Mouse (Mus musculus) liver, embryonic 14.5 days (tissue): Measurements from ENCODE around the gene C2cd5. TPM values are rescaled to one million over a fixed set of nuclear protein-coding genes. Genes with fewer than 3 reads are reported as not detected.

Experiments
- ATAC-seq: fragments of 200-750 bp; cut with Nextera tagmentation; 2 replicates; pipeline ENCODE4 v1.8.0; 2017; ENCODE audit warnings: moderate number of reproducible peaks, mild to moderate bottlenecking, moderate library complexity; ENCODE audit not compliant: insufficient read depth
- DNase-seq, 3 experiments: peaks; one replicate each; pipeline ENCODE4 v3.0.0-alpha.2; 2012 to 2013; ENCODE audit warnings: low read depth in 3 of 3, low spot score in 3 of 3
- H3K27ac ChIP-seq: fragments of 300-500 bp; sonication (generic); 2 replicates; pipeline ENCODE4 v1.5.1; 2014; ENCODE audit warnings: moderate library complexity, mild to moderate bottlenecking, control low read depth, inconsistent platforms
- H3K27me3 ChIP-seq: fragments of 300-500 bp; sonication (generic); 2 replicates; pipeline ENCODE4 v1.6.1; 2014; ENCODE audit warnings: mild to moderate bottlenecking, low read length, moderate library complexity; ENCODE audit not compliant: control insufficient read depth, insufficient read depth
- H3K36me3 ChIP-seq: fragments of 300-500 bp; sonication (generic); replicated peaks from 2 replicates; pipeline ENCODE4 v1.6.1; 2014; ENCODE audit warnings: low read depth; ENCODE audit not compliant: control insufficient read depth, insufficient read depth
- H3K4me1 ChIP-seq, 2 experiments: fragments of 200-500 bp in 1 of 2; fragments of 300-500 bp in 1 of 2; sonication (generic) in 1 of 2; replicated peaks; 2 replicates each; pipeline ENCODE4 v1.6.1; 2012 to 2014; ENCODE audit warnings: antibody characterized with exemption in 1 of 2, inconsistent platforms in 1 of 2, low read length in 1 of 2; ENCODE audit not compliant: control insufficient read depth in 2 of 2, insufficient read depth in 2 of 2
- H3K4me2 ChIP-seq: fragments of 300-500 bp; sonication (generic); 2 replicates; pipeline ENCODE4 v1.6.1; 2014; ENCODE audit warnings: low read depth, mild to moderate bottlenecking, control low read depth, moderate library complexity
- H3K4me3 ChIP-seq, 2 experiments: fragments of 200-500 bp in 1 of 2; fragments of 300-500 bp in 1 of 2; sonication (generic) in 1 of 2; 2 replicates each; pipeline ENCODE4 v1.5.1; 2012 to 2014; ENCODE audit warnings: low read depth in 2 of 2, low read length in 2 of 2, mild to moderate bottlenecking in 2 of 2, control low read depth in 1 of 2, inconsistent platforms in 1 of 2, moderate library complexity in 1 of 2; ENCODE audit not compliant: insufficient read depth in 1 of 2
- H3K9ac ChIP-seq: fragments of 300-500 bp; sonication (generic); replicated peaks from 2 replicates; pipeline ENCODE4 v1.6.1; 2014; ENCODE audit warnings: mild to moderate bottlenecking, control low read depth, moderate library complexity
- H3K9me3 ChIP-seq: fragments of 300-500 bp; sonication (generic); 2 replicates; pipeline ENCODE4 v1.6.1; 2016; ENCODE audit warnings: low read length, mixed read lengths; ENCODE audit not compliant: control insufficient read depth
- CTCF ChIP-seq: IDR thresholded peaks from 2 replicates; pipeline ENCODE4 v1.5.1; 2016; ENCODE audit warnings: antibody characterized with exemption, low read depth, control low read depth
- EP300 ChIP-seq: IDR thresholded peaks from 2 replicates; pipeline ENCODE4 v1.6.1; 2016; ENCODE audit warnings: antibody characterized with exemption, low read depth
- WGBS: fragments of 180-500 bp; shearing (Covaris S2); extraction: QIAGEN DNeasy Blood & Tissue Kit; methylation state at CpG from one replicate; pipeline ENCODE4 v1.1.7; 2014; ENCODE audit not compliant: insufficient replicate concordance; 5-methylcytosine and 5-hydroxymethylcytosine counted together
- polyA plus RNA-seq, 2 experiments: library from polyadenylated mRNA; depleted of rRNA in 1 of 2; stranded (reverse) in 1 of 2; unstranded in 1 of 2; fragments of >200 nt; fragmentation: Nextera tagmentation in 1 of 2; extraction: Ambion mirVana in 1 of 2; gene quantifications; 2 replicates each; pipeline versions ENCODE4 v1.2.1 to v1.2.3; 2012 to 2014

Gene C2cd5
- polyA plus RNA-seq, 2 experiments = 14.1 to 16.5 TPM

DNA sequence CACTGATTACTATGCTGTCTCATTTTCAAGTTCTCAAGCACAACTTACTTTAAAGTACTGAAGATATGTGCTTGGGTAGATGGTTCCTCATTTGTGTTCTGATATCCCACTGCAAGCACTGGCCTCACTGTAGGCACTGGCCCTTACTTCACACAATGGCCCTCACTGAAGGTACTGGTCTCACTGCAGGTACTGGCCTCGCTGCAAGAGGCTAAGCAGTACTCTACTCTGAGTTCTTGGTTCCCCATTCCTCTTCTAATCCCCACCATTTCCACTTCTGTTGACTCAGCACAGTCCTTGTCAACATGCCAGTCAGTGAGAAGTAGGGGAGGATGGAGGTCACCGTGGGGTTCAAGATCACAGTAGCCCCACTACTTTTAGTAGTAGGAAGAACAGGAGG is 39.5 kb upstream of the C2cd5 start:
- DNase-seq (no peak), ATAC-seq (no peak)
- H3K4me2 ChIP-seq = no peak overlapping the region
- no peaks in the 10 kb centered on the region for H3K27me3 ChIP-seq
- no peak overlapping the region for H3K9ac ChIP-seq
- H3K4me1 ChIP-seq = no peaks in the 10 kb centered on the region
- no peak for TF ChIP-seq CTCF
- no peak for TF ChIP-seq EP300
- 63% methylated on average over 2 of the region's 2 CpGs for WGBS
- no peak overlapping the region for H3K27ac ChIP-seq
- no peaks in the 10 kb centered on the region for H3K36me3 ChIP-seq
- no peaks in the 10 kb centered on the region for H3K9me3 ChIP-seq
- no peak overlapping the region for H3K4me3 ChIP-seq

DNA sequence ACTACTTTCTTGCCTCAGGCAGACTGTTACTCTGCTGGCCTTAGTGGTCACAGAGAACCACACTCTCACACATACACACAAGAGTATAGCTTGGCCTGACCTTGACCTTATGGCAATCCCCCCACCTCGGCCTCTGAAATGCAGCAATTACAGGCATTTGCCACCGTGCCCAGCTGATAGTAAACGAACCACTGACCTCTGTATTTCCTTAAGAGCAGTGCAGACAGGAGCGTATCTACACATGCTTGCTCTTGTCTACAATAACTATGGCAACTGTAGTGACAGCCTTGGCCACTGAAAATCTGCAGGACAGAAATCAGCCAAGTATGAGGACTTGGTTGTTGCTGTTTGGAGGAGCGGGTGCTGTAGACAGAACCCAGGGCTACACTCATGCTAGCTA is 37.4 kb upstream of the C2cd5 start:
- TF ChIP-seq CTCF (no peak), EP300 (no peak)
- no peak for DNase-seq
- Histone ChIP-seq H3K27ac (no peak overlapping the region), H3K4me1 (no peaks in the 10 kb centered on the region), H3K27me3 (no peaks in the 10 kb centered on the region), H3K4me2 (no peak overlapping the region), H3K36me3 (no peaks in the 10 kb centered on the region), H3K9ac (no peak overlapping the region), H3K9me3 (no peaks in the 10 kb centered on the region), H3K4me3 (no peak overlapping the region)
- 52% methylated on average over 5 of the region's 5 CpGs for WGBS
- no peak for ATAC-seq

DNA sequence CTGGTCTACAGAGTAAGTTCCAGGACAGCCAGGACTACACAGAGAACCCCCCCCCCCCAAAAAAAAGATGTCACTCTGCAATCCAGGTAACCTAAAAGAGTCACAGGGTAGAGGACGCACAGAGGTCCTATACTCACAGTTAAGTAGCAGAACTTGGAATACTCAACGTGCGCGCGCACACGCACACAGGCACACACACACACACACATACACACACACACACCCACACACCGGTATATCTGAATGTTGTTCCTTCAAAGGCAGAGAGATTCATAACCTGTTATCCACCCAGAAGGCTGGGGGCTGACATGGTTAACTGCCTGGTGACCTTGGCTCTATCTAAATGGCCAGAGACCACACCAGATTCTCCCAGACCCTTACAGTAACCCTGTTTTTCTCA is 36.7 kb upstream of the C2cd5 start:
- Histone ChIP-seq H3K9me3 (no peaks in the 10 kb centered on the region), H3K4me3 (no peak overlapping the region), H3K36me3 (no peaks in the 10 kb centered on the region), H3K4me1 (no peaks in the 10 kb centered on the region; a peak in 1 of 4 replicates), H3K27me3 (no peaks in the 10 kb centered on the region), H3K4me2 (no peak overlapping the region), H3K27ac (no peak overlapping the region), H3K9ac (no peak overlapping the region)
- ATAC-seq (no peak), DNase-seq (no peak)
- WGBS = 82% methylated on average over 7 of the region's 7 CpGs
- TF ChIP-seq CTCF (no peak), EP300 (no peak)

DNA sequence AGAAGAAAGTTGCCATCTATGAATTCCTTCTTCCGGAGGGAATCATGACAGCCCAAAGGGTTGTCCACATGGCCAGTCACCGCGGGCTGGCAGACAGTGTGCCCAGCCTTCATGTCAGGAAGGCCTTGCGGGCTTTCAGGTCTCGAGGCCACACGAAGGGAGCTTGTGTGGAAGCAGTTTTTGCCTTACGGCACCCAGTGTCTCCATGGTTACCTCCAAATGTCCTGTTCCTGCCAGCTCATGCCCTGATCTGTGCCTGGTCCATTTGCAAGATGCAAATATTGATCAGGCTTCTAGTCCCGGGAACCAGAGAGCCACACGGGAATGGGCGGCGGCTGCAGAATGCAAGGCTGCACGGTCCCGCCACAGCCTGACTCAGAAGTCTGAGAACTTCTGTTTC is 35.2 kb upstream of the C2cd5 start:
- WGBS = 81% methylated on average over 13 of the region's 13 CpGs
- no peak for DNase-seq
- Histone ChIP-seq H3K4me3 (no peak overlapping the region), H3K4me2 (no peak overlapping the region), H3K4me1 (no peaks in the 10 kb centered on the region; a peak in 1 of 4 replicates), H3K27me3 (no peaks in the 10 kb centered on the region), H3K36me3 (no peaks in the 10 kb centered on the region), H3K9me3 (no peaks in the 10 kb centered on the region), H3K9ac (no peak overlapping the region), H3K27ac (no peak overlapping the region)
- no peak for TF ChIP-seq EP300
- no peak for ATAC-seq

- Histone ChIP-seq H3K27me3 (no peaks in the 10 kb centered on the region), H3K9ac (no peak overlapping the region), H3K27ac (no peak overlapping the region), H3K9me3 (no peaks in the 10 kb centered on the region), H3K4me3 (no peak overlapping the region), H3K4me2 (no peak overlapping the region), H3K36me3 (no peaks in the 10 kb centered on the region), H3K4me1 (no peaks in the 10 kb centered on the region; a peak in 1 of 4 replicates)
- ATAC-seq = no peak
- no peak for DNase-seq
- TF ChIP-seq CTCF (no peak), EP300 (no peak)
- WGBS = 79% methylated on average over 2 of the region's 2 CpGs
Measured at GRCm38 (mm10) chr6:143133150-143133549, 33.2 kb upstream of the C2cd5 start.
